Mouse (Mus musculus) embryonic facial prominence, embryonic 12.5 days (tissue): ENCODE measurements around the gene Dlec1. TPM values are rescaled to one million over a fixed set of nuclear protein-coding genes. Genes with fewer than 3 reads are reported as not detected.

Experiments used
- ATAC-seq: fragments of 200-750 bp; cut with Nextera tagmentation; 2 replicates; pipeline ENCODE4 v1.8.0; 2017; ENCODE audit not compliant: insufficient number of reproducible peaks, insufficient read depth, low FRiP score, low TSS enrichment
- H3K27ac ChIP-seq: fragments of 300-500 bp; sonication (generic); 2 replicates; pipeline ENCODE4 v1.5.1; 2016; ENCODE audit warnings: mild to moderate bottlenecking
- H3K27me3 ChIP-seq: fragments of 300-500 bp; sonication (generic); 2 replicates; pipeline ENCODE4 v1.6.1; 2016; ENCODE audit warnings: mild to moderate bottlenecking, moderate library complexity
- H3K36me3 ChIP-seq: fragments of 300-500 bp; sonication (generic); 2 replicates; pipeline ENCODE4 v1.6.1; 2016; ENCODE audit warnings: mild to moderate bottlenecking
- H3K4me1 ChIP-seq: fragments of 300-500 bp; sonication (generic); 2 replicates; pipeline ENCODE4 v1.6.1; 2016
- H3K4me2 ChIP-seq: fragments of 300-500 bp; sonication (generic); replicated peaks from 2 replicates; pipeline ENCODE4 v1.6.1; 2016; ENCODE audit warnings: mild to moderate bottlenecking, moderate library complexity
- H3K4me3 ChIP-seq: fragments of 300-500 bp; sonication (generic); 2 replicates; pipeline ENCODE4 v1.5.1; 2016; ENCODE audit warnings: mild to moderate bottlenecking
- H3K9ac ChIP-seq: fragments of 300-500 bp; sonication (generic); 2 replicates; pipeline ENCODE4 v1.6.1; 2016; ENCODE audit warnings: mild to moderate bottlenecking, moderate library complexity
- H3K9me3 ChIP-seq: fragments of 300-500 bp; sonication (generic); 2 replicates; pipeline ENCODE4 v1.6.1; 2016; ENCODE audit warnings: mild to moderate bottlenecking, moderate library complexity
- WGBS: fragments of 180-500 bp; shearing (Covaris S2); methylation state at CpG from one replicate; pipeline ENCODE4 v1.1.7; 2016; 5-methylcytosine and 5-hydroxymethylcytosine counted together
- polyA plus RNA-seq: library from polyadenylated mRNA; unstranded; fragments of >200 nt; fragmentation: Nextera tagmentation; extraction: Ambion mirVana; gene quantifications from 2 replicates; pipeline ENCODE4 v1.2.1, GENCODE M21; 2016

Gene Dlec1
- polyA plus RNA-seq, 1 experiment from 2014 or later: 1.7 TPM

GRCm38 (mm10) chr9:119181241-119181728 lies 79.0 kb downstream of the Dlec1 start:
- no peaks in the 10 kb centered on the region for H3K9me3 ChIP-seq
- no peaks in the 10 kb centered on the region for H3K36me3 ChIP-seq
- H3K4me1 ChIP-seq: no peaks in the 10 kb centered on the region
- H3K9ac ChIP-seq: no peak overlapping the region
- 47% methylated on average over 3 of the region's 3 CpGs for WGBS
- no peaks in the 10 kb centered on the region; the same call in 1 of the 2 replicates for H3K27me3 ChIP-seq
- H3K4me2 ChIP-seq: no peak overlapping the region
- no peak for ATAC-seq
- H3K27ac ChIP-seq: no peak overlapping the region
- no peak overlapping the region for H3K4me3 ChIP-seq

GRCm38 (mm10) chr9:119192202-119192990 lies 90.1 kb downstream of the Dlec1 start:
- H3K9ac ChIP-seq: no peak overlapping the region
- WGBS: 34% methylated on average over 11 of the region's 11 CpGs
- H3K4me1 ChIP-seq: no peaks in the 10 kb centered on the region
- no peak for ATAC-seq
- H3K27me3 ChIP-seq: no peaks in the 10 kb centered on the region
- H3K9me3 ChIP-seq: no peaks in the 10 kb centered on the region
- no peak overlapping the region for H3K4me3 ChIP-seq
- H3K36me3 ChIP-seq: no peaks in the 10 kb centered on the region
- H3K4me2 ChIP-seq: no peak overlapping the region
- H3K27ac ChIP-seq: no peak overlapping the region

Other genes starting within 250 kb of the Dlec1 start
- gene Ctdspl, start 176.0 kb upstream of the Dlec1 start, polyA plus RNA-seq: 16.0 and 16.8 TPM in 2 replicates
- 27.3 and 28.1 TPM in 2 replicates for gene Vill, start 49.7 kb upstream of the Dlec1 start, polyA plus RNA-seq
- gene Plcd1, start 9.0 kb upstream of the Dlec1 start, polyA plus RNA-seq: 26.6 and 27.8 TPM in 2 replicates
- gene Acaa1b, start 54.6 kb downstream of the Dlec1 start, polyA plus RNA-seq: 2.3 and 3.0 TPM in 2 replicates
- gene Gm47289, start 56.7 kb downstream of the Dlec1 start, polyA plus RNA-seq: not detected in 2 replicates
- gene Slc22a13, start 106.6 kb downstream of the Dlec1 start, polyA plus RNA-seq: not detected in 2 replicates
- 17.9 and 18.0 TPM in 2 replicates for gene Oxsr1, start 219.9 kb downstream of the Dlec1 start, polyA plus RNA-seq
- gene Acaa1a, start 237.2 kb downstream of the Dlec1 start, polyA plus RNA-seq: 93.7 and 97.8 TPM in 2 replicates
- gene Myd88, start 238.9 kb downstream of the Dlec1 start, polyA plus RNA-seq: 11.6 and 11.8 TPM in 2 replicates